Mouse (Mus musculus): ENCODE measurements around the gene Ltn1.

The Ltn1 gene

GRCm38 (mm10) chr16:87387444-87387977 is 44.9 kb downstream of the Ltn1 start:
- no peak for DNase-seq

DNA sequence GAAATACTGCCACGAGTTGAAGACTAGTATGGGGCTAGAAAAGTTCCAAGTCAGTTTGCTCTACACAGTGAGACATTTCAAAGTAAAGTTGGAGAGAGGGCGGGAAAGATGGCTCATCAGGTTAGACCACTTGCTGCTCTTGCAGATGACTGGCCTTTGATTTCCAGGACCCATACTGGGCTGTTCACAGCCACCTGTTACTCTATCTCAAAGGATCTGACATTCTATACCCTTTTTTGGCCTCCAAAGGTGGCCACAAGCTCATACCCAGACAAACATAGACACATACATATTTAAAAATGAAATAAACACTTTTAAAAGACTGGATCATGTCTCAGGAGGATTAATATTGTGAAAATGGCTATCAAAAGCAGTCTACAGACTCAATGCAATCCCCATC is 48.0 kb downstream of the Ltn1 start:
- no peak for DNase-seq

- no peak for DNase-seq
Observed at GRCm38 (mm10) chr16:87382996-87383395, 49.4 kb downstream of the Ltn1 start.

- DNase-seq = no peak
Observed at GRCm38 (mm10) chr16:87366445-87366844, 66.0 kb downstream of the Ltn1 start.

DNA sequence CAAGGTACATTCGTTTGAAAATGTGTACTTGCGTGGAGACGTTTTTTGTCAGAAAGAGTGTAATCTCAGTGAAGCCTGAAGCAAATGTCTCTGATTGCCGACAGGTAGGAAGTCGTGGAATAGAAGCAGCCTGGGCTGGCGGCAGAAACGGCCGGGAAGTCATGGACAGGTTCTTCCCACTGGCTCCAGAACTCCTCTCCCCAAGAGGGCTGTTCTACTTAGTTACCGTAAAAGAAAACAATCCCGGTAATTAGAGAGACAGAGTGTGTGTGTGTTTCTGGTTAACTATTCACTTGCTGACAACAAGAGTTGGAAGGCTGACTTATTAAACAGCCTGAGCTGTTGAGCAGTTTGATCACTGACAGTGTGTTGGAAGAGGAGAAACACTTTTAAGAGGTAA is 66.4 kb downstream of the Ltn1 start:
- no peak for DNase-seq

DNA sequence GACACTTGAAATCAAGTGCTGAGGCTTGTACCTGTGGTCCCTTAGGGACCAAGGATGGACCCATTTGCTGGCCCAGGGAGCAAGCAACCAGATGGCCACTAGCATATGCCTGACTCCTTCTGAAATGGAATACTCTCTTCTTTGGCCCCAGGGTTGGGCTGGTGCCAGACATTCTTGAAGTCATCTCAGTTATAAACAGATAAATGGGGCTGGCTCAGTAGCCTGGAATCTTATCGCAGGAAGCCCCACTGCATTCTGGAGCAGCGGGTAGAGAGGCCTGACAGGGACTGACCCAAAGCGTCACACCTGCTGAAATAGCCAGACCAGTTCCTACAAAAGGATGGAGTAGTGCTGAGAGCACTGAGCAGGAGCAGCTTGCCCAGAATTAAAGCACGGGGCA is 68.2 kb downstream of the Ltn1 start:
- peak; percentile 66 to 69 for DNase-seq

DNA sequence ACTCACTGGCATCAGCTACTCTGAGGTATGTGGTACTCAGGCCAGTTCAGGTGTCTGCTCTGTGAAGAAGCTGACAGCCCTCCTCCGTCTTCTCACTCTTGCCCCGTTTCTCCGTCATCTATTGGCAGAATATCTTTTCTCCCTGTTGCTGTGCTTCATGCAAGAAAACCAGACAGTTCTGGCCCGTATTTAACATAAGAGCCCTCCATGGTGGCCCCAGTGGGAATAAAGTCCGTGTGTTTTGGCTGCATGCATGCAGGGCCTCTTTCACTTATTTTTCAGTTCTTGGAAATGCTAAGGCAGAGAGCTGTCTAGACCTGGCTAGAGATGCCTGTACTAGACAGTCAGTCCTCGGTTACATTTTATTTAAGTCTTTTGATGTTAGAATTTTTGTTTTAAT is 72.3 kb downstream of the Ltn1 start:
- DNase-seq = no peak

GRCm38 (mm10) chr16:87354748-87355147 is 77.7 kb downstream of the Ltn1 start:
- DNase-seq = no peak

DNA sequence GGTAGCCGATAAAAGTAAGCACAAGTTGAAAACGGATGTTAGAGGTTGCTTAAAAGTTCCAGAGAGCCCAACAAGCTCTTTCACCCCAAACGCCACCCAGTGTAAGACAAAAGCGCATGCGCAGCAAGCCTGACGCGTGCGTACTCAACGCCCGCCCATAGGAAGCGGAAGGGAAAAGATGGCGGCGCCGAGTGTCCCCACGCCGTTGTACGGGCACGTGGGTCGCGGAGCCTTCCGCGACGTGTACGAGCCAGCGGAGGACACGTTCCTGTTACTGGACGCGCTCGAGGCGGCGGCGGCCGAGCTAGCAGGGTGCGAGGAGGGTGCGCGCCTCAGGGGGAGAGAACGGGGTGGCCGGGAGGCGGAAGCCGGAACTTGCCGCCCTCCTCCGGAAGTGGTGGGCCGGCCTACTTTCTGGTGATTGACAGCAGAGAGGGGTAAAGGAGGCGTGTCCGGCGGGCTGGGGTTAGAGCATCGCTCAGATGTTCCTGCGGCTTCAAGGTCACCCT is 78.3 kb downstream of the Ltn1 start, which contains the start of gene N6amt1:
Gene N6amt1, plus strand, starts transcription at position 111 of the 509 bp plus-strand sequence.
- DNase-seq = peak; percentile 94 to 95

DNA sequence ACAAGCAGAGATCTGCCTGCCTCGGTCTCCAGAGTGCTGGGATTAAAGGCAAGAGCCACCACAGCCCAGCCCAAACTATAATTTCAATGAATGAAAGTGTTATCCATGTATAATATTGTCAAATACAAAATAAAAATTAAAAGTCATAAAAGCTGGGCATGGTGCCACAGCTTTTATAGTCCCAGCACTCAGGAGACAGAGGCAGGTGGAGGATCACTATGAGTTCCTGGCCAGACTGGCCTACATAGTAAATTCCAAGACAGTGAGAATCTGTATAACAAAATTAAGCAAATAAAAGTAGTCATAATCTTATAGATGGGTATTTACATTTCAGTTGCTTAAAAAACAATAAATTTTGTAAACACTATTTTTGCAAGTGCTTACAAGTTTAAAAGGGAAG is 78.8 kb downstream of the Ltn1 start:
- DNase-seq = peak in 1 of 2 experiments; percentile 16

- no peak for DNase-seq
Observed at GRCm38 (mm10) chr16:87351386-87352105, 80.9 kb downstream of the Ltn1 start.

GRCm38 (mm10) chr16:87348133-87348532 is 84.3 kb downstream of the Ltn1 start:
- DNase-seq = no peak

GRCm38 (mm10) chr16:87341043-87341572 is 91.3 kb downstream of the Ltn1 start:
- no peak for DNase-seq

GRCm38 (mm10) chr16:87334756-87335155 is 97.7 kb downstream of the Ltn1 start:
- no peak for DNase-seq

DNA sequence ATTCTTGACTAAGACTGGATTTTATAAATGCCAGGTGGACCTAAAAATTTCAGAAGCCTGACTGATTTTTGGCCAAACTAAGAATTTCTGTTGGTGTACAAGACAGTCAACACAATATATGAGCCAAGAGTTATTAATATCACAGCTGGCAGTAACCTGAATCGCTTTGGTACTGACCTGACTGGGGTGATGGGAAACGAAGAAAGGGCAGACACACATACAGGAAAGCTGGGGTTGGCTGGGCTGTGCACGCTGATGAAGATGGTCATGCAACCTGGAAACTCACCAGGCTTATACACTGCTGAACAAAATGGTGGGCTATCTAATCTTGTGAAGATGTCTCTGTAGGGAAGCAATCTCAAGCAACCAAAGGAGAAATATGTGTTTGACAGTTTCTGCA is 102.4 kb downstream of the Ltn1 start:
- no peak for DNase-seq
